Mouse (Mus musculus) telencephalon, adult 2 months (tissue): ENCODE results near the gene Sstr2.
A peak's percentile ranks its signal among the peaks of the same experiment; 100 is the strongest.

Experiments used
- DNase-seq: peaks from one replicate; pipeline ENCODE4 v3.0.0-alpha.2; 2011; ENCODE audit warnings: low read depth, low spot score

The Sstr2 gene

GRCm38 (mm10) chr11:113619420-113620080, 408 bp downstream of the Sstr2 start:
- DNase-seq, result no peak

DNA sequence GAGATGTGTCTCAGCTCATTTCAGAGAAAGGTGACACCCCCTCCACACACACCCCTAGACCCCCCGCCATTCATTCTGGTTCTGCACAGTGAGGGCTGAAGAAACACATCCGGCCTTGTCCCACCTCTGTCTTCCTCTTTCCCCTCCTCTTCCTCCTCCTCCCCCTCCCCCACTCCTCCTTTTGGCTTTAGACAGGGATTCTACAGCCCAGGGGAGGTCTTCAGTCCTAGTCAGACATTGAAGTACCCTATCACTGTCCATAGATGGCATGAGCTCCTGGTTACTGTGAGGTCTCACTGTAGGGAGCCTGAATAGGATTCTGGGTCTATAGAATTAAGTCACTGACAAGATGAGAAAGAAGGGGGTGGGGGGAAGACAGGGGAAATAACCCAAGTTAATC, 1.9 kb downstream of the Sstr2 start:
- no peak for DNase-seq

DNA sequence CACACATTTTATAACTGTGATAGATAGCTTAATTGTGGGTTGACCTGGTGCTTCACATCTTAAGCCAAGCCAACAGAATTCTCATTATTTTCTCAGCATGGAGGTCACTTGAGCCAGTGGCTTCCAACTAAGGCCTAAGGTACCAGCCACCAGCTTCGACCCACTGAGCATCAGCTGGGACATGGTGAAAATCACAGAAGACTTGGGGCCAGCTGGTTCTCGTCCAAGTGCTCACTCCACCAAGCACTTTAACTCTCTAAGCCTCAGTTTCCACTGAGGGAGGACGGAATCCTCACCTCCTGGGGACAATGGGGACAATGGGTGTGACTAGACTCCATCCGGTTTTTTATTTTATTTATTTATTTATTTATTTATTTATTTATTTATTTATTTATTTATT, 2.9 kb downstream of the Sstr2 start:
- no peak for DNase-seq

DNA sequence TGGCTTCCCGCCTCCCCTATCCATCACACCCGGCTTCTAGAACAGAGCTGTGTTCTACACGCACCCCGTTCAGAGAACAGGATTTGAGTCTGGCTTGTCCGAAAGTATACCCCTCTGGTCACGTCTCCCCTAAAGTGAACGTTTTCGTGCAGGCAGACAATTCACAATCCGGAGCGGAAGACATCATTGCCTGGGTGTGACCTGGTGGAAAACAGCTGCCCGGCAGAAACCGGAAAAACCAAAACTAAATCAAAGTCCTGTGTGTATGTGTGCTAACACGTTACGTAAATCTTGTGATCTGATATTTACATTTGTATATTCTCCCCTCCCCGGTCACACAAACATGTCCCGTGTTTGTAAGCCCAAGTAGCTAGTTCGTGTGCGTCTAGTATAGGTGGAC, 6.3 kb downstream of the Sstr2 start:
- no peak for DNase-seq

GRCm38 (mm10) chr11:113627785-113628184, 8.6 kb downstream of the Sstr2 start:
- no peak for DNase-seq

- no peak for DNase-seq
Observed at GRCm38 (mm10) chr11:113630642-113631041, 11.5 kb downstream of the Sstr2 start.

GRCm38 (mm10) chr11:113631302-113631701, 12.2 kb downstream of the Sstr2 start:
- DNase-seq, result no peak

DNA sequence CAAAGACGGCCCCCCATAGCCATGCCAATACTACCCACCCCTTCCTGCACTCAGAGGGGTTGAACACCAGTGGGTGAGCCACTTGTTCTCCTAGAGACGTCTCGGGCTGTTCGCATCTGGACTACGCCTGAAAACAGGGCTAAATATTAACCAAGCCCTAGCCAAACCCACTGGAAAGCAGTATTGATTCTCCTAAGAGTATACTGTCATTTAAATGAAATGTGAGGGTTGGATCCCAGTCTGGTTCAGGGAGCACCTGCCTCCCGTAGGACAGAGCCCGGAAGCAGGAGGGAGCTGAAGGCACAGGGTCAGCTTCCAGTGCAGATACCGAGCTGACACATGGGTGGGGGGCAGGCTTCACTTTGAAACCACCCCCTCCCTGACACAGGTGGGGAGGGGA, 12.7 kb downstream of the Sstr2 start:
- DNase-seq, result no peak

DNA sequence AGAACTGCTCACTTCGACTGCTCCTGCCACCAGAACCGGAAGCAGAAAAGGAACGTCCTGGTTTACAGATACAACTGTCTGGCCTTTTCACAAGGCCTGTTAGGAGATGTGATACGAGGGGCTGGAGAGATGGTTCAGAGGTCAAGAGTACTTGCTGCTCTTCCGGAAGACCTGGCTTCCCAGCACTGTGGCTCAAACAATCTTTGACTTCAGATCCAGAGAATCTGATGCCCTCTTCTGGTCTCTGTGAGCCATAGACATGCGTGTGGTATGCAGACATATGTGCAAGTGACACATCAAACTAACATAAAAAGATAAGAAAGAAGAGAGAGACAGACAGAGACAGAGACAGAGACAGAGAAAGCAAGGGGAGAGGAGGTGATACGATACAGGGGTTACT, 13.2 kb downstream of the Sstr2 start:
- DNase-seq, result no peak

DNA sequence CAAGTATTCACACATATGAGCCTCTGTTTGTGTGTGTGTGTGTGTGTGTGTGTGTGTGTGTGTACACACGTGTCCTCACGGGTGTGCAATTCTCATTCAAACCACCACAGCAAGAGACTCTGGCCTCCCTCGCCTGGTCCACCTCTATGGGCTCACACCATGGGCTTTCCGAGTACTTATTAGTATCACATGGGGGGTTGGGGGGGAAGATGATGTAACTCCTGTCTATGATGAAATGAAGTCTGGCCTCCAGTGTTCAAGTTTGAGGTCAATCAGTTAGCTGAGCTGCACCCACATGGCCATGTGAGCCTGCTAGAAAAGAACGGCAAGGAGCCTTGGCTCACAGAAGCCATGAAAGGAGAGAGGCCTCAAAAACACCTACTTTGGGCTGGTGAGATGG, 14.3 kb downstream of the Sstr2 start:
- DNase-seq, result no peak

DNA sequence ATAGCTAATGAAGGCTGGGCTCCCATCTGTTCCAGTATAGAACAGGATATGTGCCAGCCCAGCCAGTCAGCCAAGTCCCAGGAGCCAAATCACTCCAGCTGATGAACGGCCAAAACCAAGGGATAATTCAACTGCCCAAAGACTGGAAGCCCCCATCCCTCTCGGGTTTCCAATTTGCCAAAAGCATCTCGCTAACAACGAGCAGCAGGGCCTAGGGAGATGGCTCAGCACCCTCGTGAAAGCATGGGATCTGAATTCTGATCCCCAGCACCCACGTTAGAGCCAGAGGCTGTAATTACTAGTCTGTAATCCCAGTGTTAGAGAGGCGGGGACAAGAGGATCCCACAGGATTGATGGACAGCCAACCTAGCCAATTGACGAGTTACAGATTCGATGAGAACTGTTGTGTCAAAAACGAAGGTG, 15.6 kb downstream of the Sstr2 start:
- DNase-seq, result no peak

DNA sequence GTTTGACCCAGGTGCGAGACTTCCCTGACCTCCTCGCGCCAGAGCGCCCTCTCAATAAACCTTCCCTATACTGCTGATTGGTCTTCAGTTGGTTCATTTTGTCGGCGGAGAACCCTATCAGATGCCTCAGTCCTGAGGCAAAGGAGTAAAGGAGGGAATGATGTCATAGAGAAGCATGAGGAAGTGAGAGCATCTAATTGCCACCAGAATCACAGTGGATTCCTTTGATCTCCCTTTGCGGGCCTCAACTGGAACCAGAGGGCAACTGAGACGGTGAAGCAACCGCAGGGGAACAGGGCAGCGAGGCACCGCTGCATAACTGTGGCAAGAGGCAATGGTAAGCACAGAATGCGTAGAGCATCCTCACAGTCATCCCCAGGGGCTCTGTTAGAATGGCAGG, 19.5 kb downstream of the Sstr2 start:
- no peak for DNase-seq

- no peak for DNase-seq
Observed at GRCm38 (mm10) chr11:113645181-113645580, 26.0 kb downstream of the Sstr2 start.

DNA sequence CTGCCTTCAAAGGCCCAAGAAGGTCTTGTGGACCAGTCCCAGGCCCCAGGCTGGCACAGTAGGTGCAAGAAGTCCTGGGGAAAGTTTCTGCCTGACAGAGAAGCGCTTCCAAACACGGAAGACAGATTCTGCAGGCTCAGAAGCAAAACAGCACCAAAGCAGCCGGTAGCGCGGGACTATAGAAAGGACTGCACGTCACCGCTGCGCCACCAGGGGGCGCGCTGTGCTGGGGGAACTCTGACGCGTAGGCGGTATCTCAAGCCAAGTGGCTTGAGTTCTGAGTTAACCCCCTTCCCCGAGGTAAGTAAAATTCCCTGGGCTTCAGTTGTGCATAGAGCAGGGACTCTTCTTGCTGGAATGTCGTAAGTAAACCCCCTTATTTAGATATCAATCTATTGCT, 29.0 kb downstream of the Sstr2 start:
- DNase-seq, result peak; percentile 48

- DNase-seq, result no peak
Observed at GRCm38 (mm10) chr11:113648690-113649352, 29.7 kb downstream of the Sstr2 start, which contains the start of gene Cog1. TSS of gene Cog1 (plus strand) at chr11:113649169.

- DNase-seq, result peak; percentile 44
Observed at GRCm38 (mm10) chr11:113649353-113650210, 30.4 kb downstream of the Sstr2 start, which contains the start of gene Slc39a11. TSS of gene Slc39a11 (minus strand) at chr11:113650079.

DNA sequence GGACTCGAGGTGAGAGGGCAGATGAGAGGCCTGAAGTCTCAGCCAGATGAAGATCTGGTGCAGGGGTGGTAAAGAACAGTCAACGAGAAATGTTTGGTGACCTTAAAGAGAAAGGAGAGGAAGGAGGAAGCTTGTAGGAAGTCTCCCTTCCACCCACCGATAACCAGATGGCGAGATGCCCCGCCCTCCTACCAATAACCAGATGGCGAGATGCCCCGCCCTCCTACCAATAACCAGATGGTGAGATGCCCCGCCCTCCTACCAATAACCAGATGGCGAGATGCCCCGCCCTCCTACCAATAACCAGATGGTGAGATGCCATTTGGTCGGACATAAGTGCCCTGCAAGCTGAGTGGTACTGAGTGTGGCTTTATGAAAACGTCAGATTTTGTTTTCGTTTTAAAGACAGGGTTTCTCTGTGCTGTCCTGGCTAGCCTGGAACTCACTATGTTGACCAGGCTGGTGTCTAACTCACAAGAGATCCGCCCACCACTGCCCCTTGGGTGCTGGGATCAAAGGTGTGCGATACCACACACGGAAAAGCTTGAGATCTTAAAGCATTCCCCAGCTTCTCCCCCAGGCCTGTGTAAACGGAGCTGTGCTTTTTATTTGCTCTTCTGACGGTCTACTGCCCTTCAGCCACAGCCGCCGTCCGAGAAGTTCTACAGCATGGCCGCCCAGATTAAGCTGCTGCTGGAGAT, 32.2 kb downstream of the Sstr2 start:
- DNase-seq, result no peak

DNA sequence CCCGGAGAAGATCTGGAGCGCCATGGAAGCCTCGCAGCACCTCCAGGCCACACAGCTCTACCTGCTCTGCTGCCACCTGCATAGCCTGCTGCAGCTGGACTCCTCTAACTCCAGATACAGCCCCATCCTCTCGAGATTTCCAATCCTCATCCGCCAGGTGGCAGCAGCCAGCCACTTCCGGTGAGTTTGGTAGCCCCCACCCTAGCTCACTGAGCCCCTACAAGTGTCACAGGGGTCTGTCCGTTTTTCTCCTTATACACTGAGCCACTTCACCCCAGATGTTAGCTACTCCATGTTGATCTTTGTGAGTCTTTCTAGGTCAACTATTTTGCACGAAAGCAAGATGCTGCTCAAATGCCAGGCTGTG, 32.7 kb downstream of the Sstr2 start:
- no peak for DNase-seq

DNA sequence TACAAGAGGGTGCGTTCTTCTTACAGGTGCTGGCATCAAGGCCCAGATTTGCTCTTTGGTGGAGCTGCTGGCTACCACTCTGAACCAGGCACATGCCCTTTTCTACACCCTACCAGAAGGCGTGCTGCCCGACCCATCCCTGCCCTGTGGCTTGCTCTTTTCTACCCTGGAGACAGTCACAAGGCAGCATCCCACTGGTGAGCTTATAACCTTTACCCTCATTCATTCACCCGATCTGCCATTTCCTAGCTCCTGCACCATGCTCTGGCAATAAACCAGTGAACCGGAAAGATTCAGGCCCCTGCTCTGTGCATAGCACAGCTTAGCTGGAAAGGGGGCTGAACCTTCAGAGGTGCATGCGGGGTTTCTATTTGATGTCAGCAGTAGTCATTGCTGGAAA, 33.4 kb downstream of the Sstr2 start:
- DNase-seq, result no peak

- DNase-seq, result no peak
Observed at GRCm38 (mm10) chr11:113654105-113654504, 35.0 kb downstream of the Sstr2 start.

DNA sequence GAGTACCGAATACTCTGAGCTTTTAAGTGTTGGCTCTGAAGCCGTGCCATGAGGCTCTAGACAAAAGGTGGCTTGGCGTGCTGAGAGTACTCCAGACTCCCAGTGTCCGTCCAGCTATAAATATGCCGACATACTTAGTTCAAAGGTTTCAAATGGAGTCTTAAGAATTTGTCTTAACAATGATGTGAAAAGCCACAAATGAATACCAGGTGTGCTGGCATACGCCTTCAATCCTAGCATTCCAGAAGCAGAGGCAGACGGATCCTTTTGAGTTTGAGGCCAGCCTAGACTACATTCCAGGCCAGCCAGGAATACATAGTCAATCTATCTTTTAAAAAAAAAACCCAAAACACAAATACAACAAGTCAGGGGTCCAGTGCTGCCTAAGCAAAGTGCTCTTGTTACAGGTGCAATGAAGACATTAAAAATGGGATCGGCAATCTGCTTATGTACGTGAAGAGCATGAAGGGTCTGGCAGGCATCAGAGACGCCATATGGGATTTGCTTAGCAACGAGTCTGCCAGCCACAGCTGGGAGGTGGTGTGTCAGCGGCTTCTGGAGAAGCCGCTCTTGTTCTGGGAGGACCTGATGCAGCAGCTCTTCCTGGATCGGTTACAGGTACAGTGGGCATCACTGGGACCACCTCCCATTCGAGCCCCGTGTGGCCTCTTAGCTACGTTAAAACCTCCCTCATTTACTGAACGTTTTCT, 35.6 kb downstream of the Sstr2 start:
- DNase-seq, result peak; percentile 61
